Mouse (Mus musculus) myocyte (in vitro differentiated cells): Measurements from ENCODE around the gene Spata31d1a. TPM values are rescaled to one million over a fixed set of nuclear protein-coding genes. Genes with fewer than 3 reads are reported as not detected.

Source experiments
- H3K27me3 ChIP-seq: one replicate; pipeline ENCODE4 v1.6.1; 2011; ENCODE audit not compliant: control insufficient read depth, insufficient read depth, insufficient read length
- H3K36me3 ChIP-seq: one replicate; pipeline ENCODE4 v1.6.1; 2011; ENCODE audit not compliant: control insufficient read depth, insufficient read depth
- H3K4me2 ChIP-seq: one replicate; pipeline ENCODE4 v1.6.1; 2011; ENCODE audit warnings: low read depth, control low read depth
- H3K4me3 ChIP-seq: one replicate; pipeline ENCODE4 v1.5.1; 2011; ENCODE audit warnings: mild to moderate bottlenecking, control low read depth, moderate library complexity
- H3K79me2 ChIP-seq: one replicate; pipeline ENCODE4 v1.6.1; 2011; ENCODE audit not compliant: control insufficient read depth, insufficient read depth
- H3ac ChIP-seq: one replicate; pipeline ENCODE4 v1.6.1; 2011; ENCODE audit not compliant: control insufficient read depth, insufficient read length
- CEBPB ChIP-seq: IDR thresholded peaks from 2 replicates; pipeline ENCODE4 v1.6.1; 2011; ENCODE audit warnings: mild to moderate bottlenecking, moderate library complexity; ENCODE audit not compliant: poor library complexity, insufficient read depth, severe bottlenecking
- E2F4 ChIP-seq: IDR thresholded peaks from one replicate; pipeline ENCODE4 v1.6.1; 2011; ENCODE audit warnings: mild to moderate bottlenecking, control low read depth, moderate library complexity; ENCODE audit not compliant: insufficient read depth
- MAX ChIP-seq: IDR thresholded peaks from one replicate; pipeline ENCODE4 v1.6.1; 2011; ENCODE audit warnings: low read depth, mild to moderate bottlenecking, control low read depth
- MYOD1 ChIP-seq, 3 experiments: IDR thresholded peaks; one replicate each; pipeline ENCODE4 v1.6.1; 2011; ENCODE audit warnings: control low read depth in 2 of 3, low read depth in 2 of 3, mild to moderate bottlenecking in 2 of 3, moderate library complexity in 1 of 3; ENCODE audit not compliant: insufficient read length in 2 of 3, control insufficient read depth in 1 of 3
- MYOG ChIP-seq, 3 experiments: IDR thresholded peaks; one replicate each; pipeline ENCODE4 v1.6.1; 2011; ENCODE audit warnings: control low read depth in 2 of 3, low read depth in 2 of 3, mild to moderate bottlenecking in 2 of 3; ENCODE audit not compliant: insufficient read length in 2 of 3, control insufficient read depth in 1 of 3, insufficient read depth in 1 of 3
- POLR2A ChIP-seq: IDR thresholded peaks from one replicate; pipeline ENCODE4 v1.6.1; 2011; ENCODE audit warnings: low read depth, mild to moderate bottlenecking, control low read depth, moderate library complexity; ENCODE audit not compliant: insufficient read length
- POLR2AphosphoS2 ChIP-seq: IDR thresholded peaks from one replicate; pipeline ENCODE4 v1.6.1; 2011; ENCODE audit warnings: low read depth, control low read depth; ENCODE audit not compliant: insufficient read length
- REST ChIP-seq: IDR thresholded peaks from one replicate; pipeline ENCODE4 v1.6.1; 2011; ENCODE audit warnings: mild to moderate bottlenecking, control low read depth, moderate library complexity; ENCODE audit not compliant: insufficient read depth, insufficient read length
- SRF ChIP-seq: IDR thresholded peaks from one replicate; pipeline ENCODE4 v1.6.1; 2011; ENCODE audit warnings: low read depth; ENCODE audit not compliant: control insufficient read depth, insufficient read length
- TCF12 ChIP-seq: IDR thresholded peaks from one replicate; pipeline ENCODE4 v1.6.1; 2011; ENCODE audit warnings: mild to moderate bottlenecking, control low read depth; ENCODE audit not compliant: poor library complexity, insufficient read depth, severe bottlenecking
- TCF3 ChIP-seq: IDR thresholded peaks from one replicate; pipeline ENCODE4 v1.6.1; 2011; ENCODE audit warnings: low read depth, control low read depth; ENCODE audit not compliant: insufficient read length
- USF1 ChIP-seq: IDR thresholded peaks from one replicate; pipeline ENCODE4 v1.6.1; 2011; ENCODE audit warnings: low read depth, mild to moderate bottlenecking, control low read depth, moderate library complexity
- polyA plus RNA-seq: library from polyadenylated mRNA; unstranded; fragments of >200 nt; fragmentation: generic; extraction: Trizol; gene quantifications from one replicate; pipeline ENCODE4 v1.2.1, GENCODE M21; 2012; ENCODE audit warnings: missing spikeins

Spata31d1a gene
- polyA plus RNA-seq, 1 experiment, result not detected

GRCm38 (mm10) chr13:59656316-59656832 lies 53.8 kb downstream of the Spata31d1a start:
- no peaks in the 10 kb centered on the region for H3K36me3 ChIP-seq
- H3K27me3 ChIP-seq, result no peaks in the 10 kb centered on the region
- H3ac ChIP-seq, result no peak overlapping the region
- peak overlapping the region; percentile 45 for H3K4me2 ChIP-seq
- no peak for TF ChIP-seq USF1
- no peak for TF ChIP-seq POLR2A
- TF ChIP-seq MAX, result no peak
- no peak for TF ChIP-seq CEBPB
- TF ChIP-seq TCF12, result no peak
- no peak for TF ChIP-seq SRF
- no peak for TF ChIP-seq E2F4
- TF ChIP-seq REST, result no peak
- no peak for TF ChIP-seq MYOD1 (IDR thresholded peaks at IDR 0.05; ENCODE audit: control insufficient read depth in 1 of 3, insufficient read length in 2 of 3, low read depth in 2 of 3)
- TF ChIP-seq POLR2AphosphoS2, result no peak
- TF ChIP-seq TCF3, result no peak
- TF ChIP-seq MYOG (IDR thresholded peaks at IDR 0.05; ENCODE audit: control insufficient read depth in 1 of 3, insufficient read depth in 1 of 3, insufficient read length in 2 of 3, low read depth in 2 of 3), result no peak
- H3K79me2 ChIP-seq, result no peaks in the 10 kb centered on the region
- no peak overlapping the region for H3K4me3 ChIP-seq

- Histone ChIP-seq H3K36me3 (no peaks in the 10 kb centered on the region), H3K4me2 (no peak overlapping the region), H3K79me2 (no peaks in the 10 kb centered on the region), H3K27me3 (no peaks in the 10 kb centered on the region), H3K4me3 (no peak overlapping the region), H3ac (no peak overlapping the region)
- TF ChIP-seq MYOD1 (IDR thresholded peaks at IDR 0.05; ENCODE audit: control insufficient read depth in 1 of 3, insufficient read length in 2 of 3, low read depth in 2 of 3) (no peak), TCF3 (no peak), POLR2A (no peak), E2F4 (no peak), SRF (no peak), MYOG (IDR thresholded peaks at IDR 0.05; ENCODE audit: control insufficient read depth in 1 of 3, insufficient read depth in 1 of 3, insufficient read length in 2 of 3, low read depth in 2 of 3) (no peak), USF1 (no peak), MAX (no peak), POLR2AphosphoS2 (no peak), TCF12 (no peak), REST (no peak), CEBPB (no peak)
Measured at GRCm38 (mm10) chr13:59655718-59656315, 54.3 kb downstream of the Spata31d1a start.

- Histone ChIP-seq H3K4me2 (no peak overlapping the region), H3ac (no peak overlapping the region), H3K36me3 (no peaks in the 10 kb centered on the region), H3K79me2 (no peaks in the 10 kb centered on the region), H3K4me3 (no peak overlapping the region), H3K27me3 (no peaks in the 10 kb centered on the region)
- TF ChIP-seq E2F4 (no peak), MAX (no peak), REST (no peak), MYOG (IDR thresholded peaks at IDR 0.05; ENCODE audit: control insufficient read depth in 1 of 3, insufficient read depth in 1 of 3, insufficient read length in 2 of 3, low read depth in 2 of 3) (no peak), POLR2AphosphoS2 (no peak), TCF12 (no peak), POLR2A (no peak), USF1 (no peak), CEBPB (no peak), SRF (no peak)
Measured at GRCm38 (mm10) chr13:59654465-59654864, 55.7 kb downstream of the Spata31d1a start.

- Histone ChIP-seq H3K4me3 (no peak overlapping the region), H3K36me3 (no peaks in the 10 kb centered on the region), H3K4me2 (no peak overlapping the region), H3K27me3 (no peaks in the 10 kb centered on the region), H3K79me2 (no peaks in the 10 kb centered on the region), H3ac (no peak overlapping the region)
- TF ChIP-seq SRF, result no peak
- TF ChIP-seq TCF3, result no peak
- TF ChIP-seq TCF12, result no peak
- no peak for TF ChIP-seq MYOG (IDR thresholded peaks at IDR 0.05; ENCODE audit: control insufficient read depth in 1 of 3, insufficient read depth in 1 of 3, insufficient read length in 2 of 3, low read depth in 2 of 3)
- TF ChIP-seq MAX, result no peak
- no peak for TF ChIP-seq REST
- TF ChIP-seq CEBPB, result no peak
- TF ChIP-seq E2F4, result no peak
- TF ChIP-seq POLR2AphosphoS2, result no peak
- TF ChIP-seq MYOD1 (IDR thresholded peaks at IDR 0.05; ENCODE audit: control insufficient read depth in 1 of 3, insufficient read length in 2 of 3, low read depth in 2 of 3), result no peak
- TF ChIP-seq USF1, result no peak
- TF ChIP-seq POLR2A, result no peak
Measured at GRCm38 (mm10) chr13:59653136-59653535, 57.0 kb downstream of the Spata31d1a start.

- Histone ChIP-seq H3K36me3 (no peaks in the 10 kb centered on the region), H3K27me3 (no peaks in the 10 kb centered on the region), H3ac (no peak overlapping the region), H3K4me3 (no peak overlapping the region), H3K4me2 (peak overlapping the region; percentile 18), H3K79me2 (no peaks in the 10 kb centered on the region)
- no peak for TF ChIP-seq POLR2A
- no peak for TF ChIP-seq MAX
- TF ChIP-seq MYOD1 (IDR thresholded peaks at IDR 0.05; ENCODE audit: control insufficient read depth in 1 of 3, insufficient read length in 2 of 3, low read depth in 2 of 3), result peak in 2 of 3 experiments; percentile 84 to 87
- no peak for TF ChIP-seq TCF12
- peak in 1 of 3 experiments; percentile 34 for TF ChIP-seq MYOG (IDR thresholded peaks at IDR 0.05; ENCODE audit: control insufficient read depth in 1 of 3, insufficient read depth in 1 of 3, insufficient read length in 2 of 3, low read depth in 2 of 3)
- no peak for TF ChIP-seq USF1
- TF ChIP-seq E2F4, result no peak
Measured at GRCm38 (mm10) chr13:59652651-59653050, 57.5 kb downstream of the Spata31d1a start.
